Mouse (Mus musculus) megakaryocyte progenitor cell, adult 5-6 weeks (primary cell): ENCODE measurements around the gene Hnrnpa1. TPM values are rescaled to one million over a fixed set of nuclear protein-coding genes. Genes with fewer than 3 reads are reported as not detected.

Source experiments
- total RNA-seq, 2 experiments: library from RNA; stranded (forward) in 1 of 2; stranded (reverse) in 1 of 2; fragments of 157-497, 149-512 nt in 1 of 2; fragments of 200-1000 nt in 1 of 2; gene quantifications; 2 replicates each; pipeline versions ENCODE4 v1.2.3 to v1.2.4; 2015 to 2017

Hnrnpa1 gene
- total RNA-seq, 2 experiments from 2014 or later, result 700 to 1,324 TPM

Other genes with a start within 250 kb of the Hnrnpa1 start
- gene Hoxc8, start 249.8 kb upstream of the Hnrnpa1 start, total RNA-seq (2015), result not detected in 2 replicates
- gene Hoxc8, start 249.8 kb upstream of the Hnrnpa1 start, total RNA-seq (2017), result not detected in 2 replicates
- gene Hoxc6, start 242.2 kb upstream of the Hnrnpa1 start, total RNA-seq (2015), result not detected in 2 replicates
- not detected in 2 replicates for gene Hoxc6, start 242.2 kb upstream of the Hnrnpa1 start, total RNA-seq (2017)
- not detected in 2 replicates for gene Hoxc4, start 221.5 kb upstream of the Hnrnpa1 start, total RNA-seq (2015)
- gene Hoxc4, start 221.5 kb upstream of the Hnrnpa1 start, total RNA-seq (2017), result not detected in 2 replicates
- gene Smug1, start 73.3 kb upstream of the Hnrnpa1 start, total RNA-seq (2015), result 2.1 and 4.5 TPM in 2 replicates
- gene Smug1, start 73.3 kb upstream of the Hnrnpa1 start, total RNA-seq (2017), result 3.8 and 4.2 TPM in 2 replicates
- 112 and 119 TPM in 2 replicates for gene Cbx5, start 616 bp upstream of the Hnrnpa1 start, total RNA-seq (2015)
- 194 and 261 TPM in 2 replicates for gene Cbx5, start 616 bp upstream of the Hnrnpa1 start, total RNA-seq (2017)
- 115 and 140 TPM in 2 replicates for gene Nfe2, start 18.0 kb downstream of the Hnrnpa1 start, total RNA-seq (2015)
- gene Nfe2, start 18.0 kb downstream of the Hnrnpa1 start, total RNA-seq (2017), result 126 and 148 TPM in 2 replicates
- gene Copz1, start 32.3 kb downstream of the Hnrnpa1 start, total RNA-seq (2015), result 245 and 256 TPM in 2 replicates
- 75.9 and 91.4 TPM in 2 replicates for gene Copz1, start 32.3 kb downstream of the Hnrnpa1 start, total RNA-seq (2017)
- gene Gpr84, start 70.2 kb downstream of the Hnrnpa1 start, total RNA-seq (2015), result 1.8 and 3.4 TPM in 2 replicates
- 1.8 and 2.3 TPM in 2 replicates for gene Gpr84, start 70.2 kb downstream of the Hnrnpa1 start, total RNA-seq (2017)
- 11.5 and 12.4 TPM in 2 replicates for gene Zfp385a, start 99.7 kb downstream of the Hnrnpa1 start, total RNA-seq (2015)
- 2.0 and 3.2 TPM in 2 replicates for gene Zfp385a, start 99.7 kb downstream of the Hnrnpa1 start, total RNA-seq (2017)
- gene Itga5, start 126.3 kb downstream of the Hnrnpa1 start, total RNA-seq (2015), result 16.4 and 17.3 TPM in 2 replicates
- gene Itga5, start 126.3 kb downstream of the Hnrnpa1 start, total RNA-seq (2017), result 8.4 and 10.5 TPM in 2 replicates
- not detected in 2 replicates for gene Gtsf1, start 190.0 kb downstream of the Hnrnpa1 start, total RNA-seq (2015)
- gene Gtsf1, start 190.0 kb downstream of the Hnrnpa1 start, total RNA-seq (2017), result 0.27 TPM in 1 of 2 replicates, not detected in the other
- not detected in 2 replicates for gene Gtsf2, start 208.0 kb downstream of the Hnrnpa1 start, total RNA-seq (2015)
- gene Gtsf2, start 208.0 kb downstream of the Hnrnpa1 start, total RNA-seq (2017), result not detected in 2 replicates
- 65.0 and 67.1 TPM in 2 replicates for gene Nckap1l, start 213.4 kb downstream of the Hnrnpa1 start, total RNA-seq (2015)
- gene Nckap1l, start 213.4 kb downstream of the Hnrnpa1 start, total RNA-seq (2017), result 90.8 and 94.4 TPM in 2 replicates